8 mouse cellular contexts compared by ENCODE assay signal in genomic region chr17:66755191-66755654, GRCm38 (mm10).
DNase-seq lines count a peak whose midpoint lies in the region; ATAC-seq and TF ChIP-seq lines count a peak whose summit lies in the region.

No protein-coding gene starts in this region.

- intact Hi-C loops in left cerebral cortex, adult 2 months (cut with DNase I), result loop anchor here (1.0 to 5.0 kb wide), 4 partner anchors 178 to 830 kb away; no protein-coding TSS in a partner anchor

- peak; percentile 56 for TF ChIP-seq CTCF in left cerebral cortex, adult 2 months (IDR thresholded peaks at IDR 0.05)

- H3K9me3 ChIP-seq in intestine, embryonic 14.5 days (ENCODE audit: control insufficient read depth, low read length), result no peaks in the 10 kb centered on the region
- H3K9me3 ChIP-seq in midbrain, embryonic 13.5 days, result no peaks in the 10 kb centered on the region

- 30% methylated on average over 3 of the region's 3 CpGs for WGBS in intestine, embryonic 14.5 days
- 17% methylated on average over 3 of the region's 3 CpGs for WGBS in midbrain, embryonic 13.5 days

- no peak; the same call in 1 of the 2 replicates for ATAC-seq in intestine, embryonic 14.5 days (replicated peaks; ENCODE audit: low FRiP score, low TSS enrichment, low read depth)
- ATAC-seq in midbrain, embryonic 13.5 days, result peak; percentile 60; the same call in 1 of the 2 replicates

- no peak overlapping the region for H3K4me2 ChIP-seq in intestine, embryonic 14.5 days (ENCODE audit: low read length)
- no peak overlapping the region for H3K4me2 ChIP-seq in midbrain, embryonic 13.5 days (replicated peaks)

- peak; percentile 47 for DNase-seq in WW6 (ENCODE audit: low read depth, low spot score)
- peak; percentile 11 for DNase-seq in cerebellum, adult 11-12 months
- peak; percentile 71 for DNase-seq in forelimb bud, embryonic 11.5 days (ENCODE audit: low read depth, low spot score)
- peak; percentile 80 for DNase-seq in intestine, embryonic 14.5 days (ENCODE audit: low spot score)
- DNase-seq in left cerebral cortex, adult 2 months (ENCODE audit: extremely low spot score in 1 of 2, low spot score in 2 of 2), result peak; percentile 23 to 37
- DNase-seq in T-cell, adult 2 months (ENCODE audit: low spot score), result no peak
- DNase-seq in ovary, postnatal 10 days (ENCODE audit: low spot score), result no peak

- no peaks in the 10 kb centered on the region for H3K27me3 ChIP-seq in intestine, embryonic 14.5 days (replicated peaks; ENCODE audit: control insufficient read depth, insufficient read depth, low read length)
- H3K27me3 ChIP-seq in midbrain, embryonic 13.5 days, result no peaks in the 10 kb centered on the region

- H3K36me3 ChIP-seq in intestine, embryonic 14.5 days (ENCODE audit: control insufficient read depth, insufficient read depth, low read length), result no peaks in the 10 kb centered on the region
- H3K36me3 ChIP-seq in midbrain, embryonic 13.5 days, result no peaks in the 10 kb centered on the region

- H3K27ac ChIP-seq in intestine, embryonic 14.5 days (ENCODE audit: low read depth), result no peak overlapping the region
- no peak overlapping the region for H3K27ac ChIP-seq in left cerebral cortex, adult 2 months
- H3K27ac ChIP-seq in midbrain, embryonic 13.5 days, result no peak overlapping the region

- H3K9ac ChIP-seq in intestine, embryonic 14.5 days (ENCODE audit: low read length), result no peak overlapping the region
- H3K9ac ChIP-seq in midbrain, embryonic 13.5 days (replicated peaks), result no peak overlapping the region

- peaks cover 11% of the 10 kb centered on the region; the same call in 1 of the 2 replicates for H3K4me1 ChIP-seq in intestine, embryonic 14.5 days (replicated peaks; ENCODE audit: control insufficient read depth, insufficient read depth, low read length)
- H3K4me1 ChIP-seq in midbrain, embryonic 13.5 days (replicated peaks), result peaks cover 29% of the 10 kb centered on the region

- no peak overlapping the region for H3K4me3 ChIP-seq in intestine, embryonic 14.5 days (ENCODE audit: low read depth, low read length)
- no peak overlapping the region for H3K4me3 ChIP-seq in left cerebral cortex, adult 2 months
- no peak overlapping the region for H3K4me3 ChIP-seq in midbrain, embryonic 13.5 days (replicated peaks)

Comparison
In these comparisons a context has a peak if more than half of its experiments do, and no peak if none do; other contexts are left out.
1. DNase-seq: peak in WW6 (single experiment), cerebellum, adult 11-12 months (single experiment), forelimb bud, embryonic 11.5 days (single experiment), intestine, embryonic 14.5 days (single experiment) and left cerebral cortex, adult 2 months (2 of 2); none in T-cell, adult 2 months (single experiment) and ovary, postnatal 10 days (single experiment).